Mouse (Mus musculus): ENCODE measurements at regions not wholly inside any gene's neighbourhood (a gene's known extent, or its start where the extent isn't known, plus 50 kb on each side); places are given as distances from the start of the nearest gene placed in this dataset.

- Histone ChIP-seq H3K9ac (ENCODE audit: low read depth, low read length, severe bottlenecking) (no peak overlapping the region), H3K27ac (replicated peaks; ENCODE audit: low read depth, low read length) (no peak overlapping the region), H3K9me3 (ENCODE audit: control insufficient read depth, low read length) (no peaks in the 10 kb centered on the region), H3K4me1 (ENCODE audit: control insufficient read depth, insufficient read depth, low read length) (peaks cover 6% of the 10 kb centered on the region; the same call in 1 of the 2 replicates), H3K27me3 (ENCODE audit: control insufficient read depth, insufficient read depth, low read length) (no peaks in the 10 kb centered on the region), H3K4me3 (replicated peaks; ENCODE audit: low read length) (no peak overlapping the region), H3K36me3 (ENCODE audit: control insufficient read depth, insufficient read depth, low read length) (no peaks in the 10 kb centered on the region), H3K4me2 (replicated peaks; ENCODE audit: low read depth, low read length, severe bottlenecking) (no peak overlapping the region)
- no peak for TF ChIP-seq POLR2A (IDR thresholded peaks at IDR 0.05; ENCODE audit: borderline replicate concordance, extremely low read depth, insufficient read depth, insufficient read length)
- 67% methylated on average over 4 of the region's 4 CpGs for WGBS
- DNase-seq (ENCODE audit: low spot score) (no peak), ATAC-seq (ENCODE audit: low FRiP score, low read depth) (peak; percentile 63; the same call in 1 of the 2 replicates)
Observed at GRCm38 (mm10) chr2:50949717-50950116, 199.2 kb downstream of the Rnd3 start.

GRCm38 (mm10) chr2:50945526-50945925 is 203.4 kb downstream of the Rnd3 start:
- DNase-seq (ENCODE audit: low spot score) (peak; percentile 34), ATAC-seq (ENCODE audit: low FRiP score, low read depth) (peak; percentile 60)

GRCm38 (mm10) chr2:50943180-50943579 is 205.7 kb downstream of the Rnd3 start:
- H3K9ac ChIP-seq (ENCODE audit: low read depth, low read length, severe bottlenecking): peak overlapping the region; percentile 26; the same call in 1 of the 2 replicates
- peak overlapping the region; percentile 33; the same call in 1 of the 2 replicates for H3K4me2 ChIP-seq (replicated peaks; ENCODE audit: low read depth, low read length, severe bottlenecking)
- H3K27me3 ChIP-seq (ENCODE audit: control insufficient read depth, insufficient read depth, low read length): no peaks in the 10 kb centered on the region
- peak overlapping the region; percentile 59; the same call in 1 of the 2 replicates for H3K27ac ChIP-seq (replicated peaks; ENCODE audit: low read depth, low read length)
- no peaks in the 10 kb centered on the region for H3K9me3 ChIP-seq (ENCODE audit: control insufficient read depth, low read length)
- DNase-seq (ENCODE audit: low spot score) (peak; percentile 66), ATAC-seq (ENCODE audit: low FRiP score, low read depth) (peak; percentile 60; the same call in 1 of the 2 replicates)
- no peaks in the 10 kb centered on the region for H3K36me3 ChIP-seq (ENCODE audit: control insufficient read depth, insufficient read depth, low read length)
- 0 out of 2 replicates have a peak, but pooled peaks cover 10% of the 10 kb centered on the region for H3K4me1 ChIP-seq (ENCODE audit: control insufficient read depth, insufficient read depth, low read length)
- 25% methylated on average over 15 of the region's 15 CpGs for WGBS
- H3K4me3 ChIP-seq (replicated peaks; ENCODE audit: low read length): 0 out of 2 replicates have a peak overlapping the region, but pooled peaks have one; percentile 6
- TF ChIP-seq POLR2A (IDR thresholded peaks at IDR 0.05; ENCODE audit: borderline replicate concordance, extremely low read depth, insufficient read depth, insufficient read length): no peak

More at GRCm38 (mm10) chr2:50945526-50945925, 203.4 kb downstream of the Rnd3 start:
- Histone ChIP-seq H3K36me3 (ENCODE audit: control insufficient read depth, insufficient read depth, low read length) (no peaks in the 10 kb centered on the region), H3K27ac (replicated peaks; ENCODE audit: low read depth, low read length) (no peak overlapping the region), H3K9me3 (ENCODE audit: control insufficient read depth, low read length) (no peaks in the 10 kb centered on the region), H3K4me2 (replicated peaks; ENCODE audit: low read depth, low read length, severe bottlenecking) (no peak overlapping the region), H3K27me3 (ENCODE audit: control insufficient read depth, insufficient read depth, low read length) (no peaks in the 10 kb centered on the region), H3K4me3 (replicated peaks; ENCODE audit: low read length) (no peak overlapping the region), H3K4me1 (ENCODE audit: control insufficient read depth, insufficient read depth, low read length) (0 out of 2 replicates have a peak, but pooled peaks cover 9% of the 10 kb centered on the region), H3K9ac (ENCODE audit: low read depth, low read length, severe bottlenecking) (no peak overlapping the region)
- TF ChIP-seq POLR2A (IDR thresholded peaks at IDR 0.05; ENCODE audit: borderline replicate concordance, extremely low read depth, insufficient read depth, insufficient read length): no peak
- WGBS: 54% methylated on average over 4 of the region's 4 CpGs

GRCm38 (mm10) chr2:50942741-50943140 is 206.2 kb downstream of the Rnd3 start:
- TF ChIP-seq POLR2A (IDR thresholded peaks at IDR 0.05; ENCODE audit: borderline replicate concordance, extremely low read depth, insufficient read depth, insufficient read length): no peak
- Histone ChIP-seq H3K9ac (ENCODE audit: low read depth, low read length, severe bottlenecking) (0 out of 2 replicates have a peak overlapping the region, but pooled peaks have one; percentile 26), H3K27ac (replicated peaks; ENCODE audit: low read depth, low read length) (peak overlapping the region; percentile 59; the same call in 1 of the 2 replicates), H3K27me3 (ENCODE audit: control insufficient read depth, insufficient read depth, low read length) (no peaks in the 10 kb centered on the region), H3K4me2 (replicated peaks; ENCODE audit: low read depth, low read length, severe bottlenecking) (peak overlapping the region; percentile 33; the same call in 1 of the 2 replicates), H3K4me1 (ENCODE audit: control insufficient read depth, insufficient read depth, low read length) (0 out of 2 replicates have a peak, but pooled peaks cover 12% of the 10 kb centered on the region), H3K9me3 (ENCODE audit: control insufficient read depth, low read length) (no peaks in the 10 kb centered on the region), H3K4me3 (replicated peaks; ENCODE audit: low read length) (no peak overlapping the region), H3K36me3 (ENCODE audit: control insufficient read depth, insufficient read depth, low read length) (no peaks in the 10 kb centered on the region)
- ATAC-seq (ENCODE audit: low FRiP score, low read depth) (no peak), DNase-seq (ENCODE audit: low spot score) (peak; percentile 40)
- WGBS: 53% methylated on average over 11 of the region's 11 CpGs

- ATAC-seq (ENCODE audit: low FRiP score, low read depth) (peak; percentile 55; the same call in 1 of the 2 replicates), DNase-seq (ENCODE audit: low spot score) (no peak)
- Histone ChIP-seq H3K9me3 (ENCODE audit: control insufficient read depth, low read length) (no peaks in the 10 kb centered on the region), H3K4me2 (replicated peaks; ENCODE audit: low read depth, low read length, severe bottlenecking) (no peak overlapping the region), H3K27me3 (ENCODE audit: control insufficient read depth, insufficient read depth, low read length) (no peaks in the 10 kb centered on the region), H3K27ac (replicated peaks; ENCODE audit: low read depth, low read length) (peak overlapping the region; percentile 55), H3K4me1 (ENCODE audit: control insufficient read depth, insufficient read depth, low read length) (peaks cover 11% of the 10 kb centered on the region; the same call in 1 of the 2 replicates), H3K36me3 (ENCODE audit: control insufficient read depth, insufficient read depth, low read length) (no peaks in the 10 kb centered on the region), H3K4me3 (replicated peaks; ENCODE audit: low read length) (no peak overlapping the region), H3K9ac (ENCODE audit: low read depth, low read length, severe bottlenecking) (no peak overlapping the region)
- 19% methylated on average over 7 of the region's 7 CpGs for WGBS
- no peak for TF ChIP-seq POLR2A (IDR thresholded peaks at IDR 0.05; ENCODE audit: borderline replicate concordance, extremely low read depth, insufficient read depth, insufficient read length)
Observed at GRCm38 (mm10) chr2:50932936-50933335, 216.0 kb downstream of the Rnd3 start.
